Mouse (Mus musculus) adrenal gland, postnatal 4 days (tissue): ENCODE data around the gene Fgfr2. TPM values are rescaled to one million over a fixed set of nuclear protein-coding genes. Genes with fewer than 3 reads are reported as not detected.

Source experiments
- DNase-seq, 2 experiments: peaks; one replicate each; pipeline ENCODE4 v3.0.0; 2021 to 2022; ENCODE audit warnings: low spot score in 2 of 2, mixed read lengths in 2 of 2
- total RNA-seq, 2 experiments: library from RNA; stranded (reverse); gene quantifications; 2 replicates each; pipeline ENCODE4 v1.2.3; 2021

Fgfr2 gene
- total RNA-seq, 2 experiments from 2014 or later: 205 to 210 TPM

GRCm38 (mm10) chr7:132253513-132253912 is 869.6 kb downstream of the Fgfr2 start:
- DNase-seq: no peak

- no peak for DNase-seq
Measured at GRCm38 (mm10) chr7:132253078-132253477, 870.1 kb downstream of the Fgfr2 start.

- no peak for DNase-seq
Measured at GRCm38 (mm10) chr7:132249563-132250119, 873.5 kb downstream of the Fgfr2 start.

- DNase-seq: no peak
Measured at GRCm38 (mm10) chr7:132247567-132247966, 875.6 kb downstream of the Fgfr2 start.

- DNase-seq: no peak
Measured at GRCm38 (mm10) chr7:132247091-132247490, 876.1 kb downstream of the Fgfr2 start.

GRCm38 (mm10) chr7:132245730-132246129 is 877.4 kb downstream of the Fgfr2 start:
- no peak for DNase-seq

GRCm38 (mm10) chr7:132244637-132245036 is 878.5 kb downstream of the Fgfr2 start:
- DNase-seq: no peak

GRCm38 (mm10) chr7:132243225-132243624 is 879.9 kb downstream of the Fgfr2 start:
- DNase-seq: no peak

- DNase-seq: no peak
Measured at GRCm38 (mm10) chr7:132242617-132243141, 880.5 kb downstream of the Fgfr2 start.

- DNase-seq: no peak
Measured at GRCm38 (mm10) chr7:132238921-132239320, 884.2 kb downstream of the Fgfr2 start.

GRCm38 (mm10) chr7:132237191-132237590 is 886.0 kb downstream of the Fgfr2 start:
- DNase-seq: no peak

- DNase-seq: no peak
Measured at GRCm38 (mm10) chr7:132236789-132237188, 886.4 kb downstream of the Fgfr2 start.

- DNase-seq: no peak
Measured at GRCm38 (mm10) chr7:132234250-132234649, 888.9 kb downstream of the Fgfr2 start.

GRCm38 (mm10) chr7:132233732-132234131 is 889.4 kb downstream of the Fgfr2 start:
- no peak for DNase-seq

- no peak for DNase-seq
Measured at GRCm38 (mm10) chr7:132232937-132233336, 890.2 kb downstream of the Fgfr2 start.

- no peak for DNase-seq
Measured at GRCm38 (mm10) chr7:132231476-132231875, 891.7 kb downstream of the Fgfr2 start.

GRCm38 (mm10) chr7:132230961-132231360 is 892.2 kb downstream of the Fgfr2 start:
- no peak for DNase-seq

- DNase-seq: no peak
Measured at GRCm38 (mm10) chr7:132227075-132227640, 896.0 kb downstream of the Fgfr2 start.

GRCm38 (mm10) chr7:132226379-132227074 is 896.6 kb downstream of the Fgfr2 start:
- peak; percentile 44 to 66 for DNase-seq

- no peak for DNase-seq
Measured at GRCm38 (mm10) chr7:132223452-132224141, 899.6 kb downstream of the Fgfr2 start.

GRCm38 (mm10) chr7:132214031-132214430 is 909.1 kb downstream of the Fgfr2 start:
- no peak for DNase-seq

GRCm38 (mm10) chr7:132213460-132213859 is 909.7 kb downstream of the Fgfr2 start:
- DNase-seq: peak; percentile 34 to 37
